Mouse (Mus musculus): ENCODE measurements at regions not wholly inside any gene's neighbourhood (a gene's known extent, or its start where the extent isn't known, plus 50 kb on each side); places are given as distances from the start of the nearest gene placed in this dataset.

- H3K4me2 ChIP-seq (ENCODE audit: low read length): no peak overlapping the region
- no peaks in the 10 kb centered on the region for H3K9me3 ChIP-seq (ENCODE audit: control insufficient read depth, low read length)
- H3K4me3 ChIP-seq (ENCODE audit: control insufficient read depth in 1 of 2, insufficient read depth in 1 of 2, low read depth in 1 of 2, low read length in 2 of 2): no peak overlapping the region
- H3K9ac ChIP-seq (ENCODE audit: low read length): no peak overlapping the region
- no peaks in the 10 kb centered on the region for H3K36me3 ChIP-seq (ENCODE audit: control insufficient read depth, insufficient read depth, low read length)
- H3K4me1 ChIP-seq (ENCODE audit: control insufficient read depth in 2 of 2, insufficient read depth in 2 of 2, low read length in 2 of 2): no peaks in the 10 kb centered on the region
- no peaks in the 10 kb centered on the region for H3K27me3 ChIP-seq (ENCODE audit: control insufficient read depth, insufficient read depth, low read length)
- ATAC-seq (ENCODE audit: insufficient number of reproducible peaks, insufficient read depth, low FRiP score, low read depth): no peak
- WGBS: 88% methylated on average over 5 of the region's 5 CpGs
- no peak overlapping the region for H3K27ac ChIP-seq (replicated peaks in 1 of 2; ENCODE audit: control insufficient read depth in 1 of 2, insufficient read depth in 1 of 2, low read depth in 2 of 2, low read length in 2 of 2)
Measured at GRCm38 (mm10) chr14:76753734-76754133, 197.0 kb upstream of the Serp2 start.

- H3K27ac ChIP-seq (replicated peaks in 1 of 2; ENCODE audit: control insufficient read depth in 1 of 2, insufficient read depth in 1 of 2, low read depth in 2 of 2, low read length in 2 of 2): no peak overlapping the region
- H3K4me3 ChIP-seq (ENCODE audit: control insufficient read depth in 1 of 2, insufficient read depth in 1 of 2, low read depth in 1 of 2, low read length in 2 of 2): no peak overlapping the region
- no peak for ATAC-seq (ENCODE audit: insufficient number of reproducible peaks, insufficient read depth, low FRiP score, low read depth)
- H3K4me1 ChIP-seq (ENCODE audit: control insufficient read depth in 2 of 2, insufficient read depth in 2 of 2, low read length in 2 of 2): no peaks in the 10 kb centered on the region
- no peaks in the 10 kb centered on the region for H3K9me3 ChIP-seq (ENCODE audit: control insufficient read depth, low read length)
- H3K36me3 ChIP-seq (ENCODE audit: control insufficient read depth, insufficient read depth, low read length): no peaks in the 10 kb centered on the region
- H3K27me3 ChIP-seq (ENCODE audit: control insufficient read depth, insufficient read depth, low read length): no peaks in the 10 kb centered on the region
- H3K4me2 ChIP-seq (ENCODE audit: low read length): no peak overlapping the region
- no peak overlapping the region for H3K9ac ChIP-seq (ENCODE audit: low read length)
- WGBS: 93% methylated on average over 7 of the region's 7 CpGs
Measured at GRCm38 (mm10) chr14:76749178-76749577, 192.5 kb upstream of the Serp2 start.

- Histone ChIP-seq H3K4me2 (ENCODE audit: low read length) (no peak overlapping the region), H3K36me3 (ENCODE audit: control insufficient read depth, insufficient read depth, low read length) (no peaks in the 10 kb centered on the region), H3K27ac (replicated peaks in 1 of 2; ENCODE audit: control insufficient read depth in 1 of 2, insufficient read depth in 1 of 2, low read depth in 2 of 2, low read length in 2 of 2) (no peak overlapping the region), H3K27me3 (ENCODE audit: control insufficient read depth, insufficient read depth, low read length) (no peaks in the 10 kb centered on the region), H3K9ac (ENCODE audit: low read length) (no peak overlapping the region), H3K9me3 (ENCODE audit: control insufficient read depth, low read length) (no peaks in the 10 kb centered on the region), H3K4me3 (ENCODE audit: control insufficient read depth in 1 of 2, insufficient read depth in 1 of 2, low read depth in 1 of 2, low read length in 2 of 2) (no peak overlapping the region), H3K4me1 (ENCODE audit: control insufficient read depth in 2 of 2, insufficient read depth in 2 of 2, low read length in 2 of 2) (no peaks in the 10 kb centered on the region)
- WGBS: 87% methylated on average over 2 of the region's 2 CpGs
- no peak for ATAC-seq (ENCODE audit: insufficient number of reproducible peaks, insufficient read depth, low FRiP score, low read depth)
Measured at GRCm38 (mm10) chr14:76748711-76749110, 192.0 kb upstream of the Serp2 start.

- Histone ChIP-seq H3K36me3 (ENCODE audit: control insufficient read depth, insufficient read depth, low read length) (no peaks in the 10 kb centered on the region), H3K27me3 (ENCODE audit: control insufficient read depth, insufficient read depth, low read length) (no peaks in the 10 kb centered on the region), H3K27ac (replicated peaks in 1 of 2; ENCODE audit: control insufficient read depth in 1 of 2, insufficient read depth in 1 of 2, low read depth in 2 of 2, low read length in 2 of 2) (no peak overlapping the region), H3K4me2 (ENCODE audit: low read length) (no peak overlapping the region), H3K4me1 (ENCODE audit: control insufficient read depth in 2 of 2, insufficient read depth in 2 of 2, low read length in 2 of 2) (no peaks in the 10 kb centered on the region), H3K4me3 (ENCODE audit: control insufficient read depth in 1 of 2, insufficient read depth in 1 of 2, low read depth in 1 of 2, low read length in 2 of 2) (no peak overlapping the region), H3K9me3 (ENCODE audit: control insufficient read depth, low read length) (no peaks in the 10 kb centered on the region), H3K9ac (ENCODE audit: low read length) (no peak overlapping the region)
- no peak for ATAC-seq (ENCODE audit: insufficient number of reproducible peaks, insufficient read depth, low FRiP score, low read depth)
- 87% methylated on average over 5 of the region's 5 CpGs for WGBS
Measured at GRCm38 (mm10) chr14:76747814-76748213, 191.1 kb upstream of the Serp2 start.

- Histone ChIP-seq H3K27ac (replicated peaks in 1 of 2; ENCODE audit: control insufficient read depth in 1 of 2, insufficient read depth in 1 of 2, low read depth in 2 of 2, low read length in 2 of 2) (no peak overlapping the region), H3K4me1 (ENCODE audit: control insufficient read depth in 2 of 2, insufficient read depth in 2 of 2, low read length in 2 of 2) (no peaks in the 10 kb centered on the region), H3K4me3 (ENCODE audit: control insufficient read depth in 1 of 2, insufficient read depth in 1 of 2, low read depth in 1 of 2, low read length in 2 of 2) (no peak overlapping the region), H3K36me3 (ENCODE audit: control insufficient read depth, insufficient read depth, low read length) (no peaks in the 10 kb centered on the region), H3K9ac (ENCODE audit: low read length) (no peak overlapping the region), H3K27me3 (ENCODE audit: control insufficient read depth, insufficient read depth, low read length) (no peaks in the 10 kb centered on the region), H3K4me2 (ENCODE audit: low read length) (no peak overlapping the region), H3K9me3 (ENCODE audit: control insufficient read depth, low read length) (no peaks in the 10 kb centered on the region)
- 78% methylated on average over 10 of the region's 10 CpGs for WGBS
- ATAC-seq (ENCODE audit: insufficient number of reproducible peaks, insufficient read depth, low FRiP score, low read depth): no peak
Measured at GRCm38 (mm10) chr14:76746282-76746681, 189.6 kb upstream of the Serp2 start.

GRCm38 (mm10) chr14:76744674-76745433, 188.2 kb upstream of the Serp2 start:
- Histone ChIP-seq H3K36me3 (ENCODE audit: control insufficient read depth, insufficient read depth, low read length) (no peaks in the 10 kb centered on the region), H3K4me2 (ENCODE audit: low read length) (no peak overlapping the region), H3K27me3 (ENCODE audit: control insufficient read depth, insufficient read depth, low read length) (no peaks in the 10 kb centered on the region), H3K4me1 (ENCODE audit: control insufficient read depth in 2 of 2, insufficient read depth in 2 of 2, low read length in 2 of 2) (peaks cover 0 to 2% of the 10 kb centered on the region in 2 experiments; a peak in 2 of 4 replicates), H3K4me3 (ENCODE audit: control insufficient read depth in 1 of 2, insufficient read depth in 1 of 2, low read depth in 1 of 2, low read length in 2 of 2) (no peak overlapping the region), H3K9me3 (ENCODE audit: control insufficient read depth, low read length) (no peaks in the 10 kb centered on the region), H3K27ac (replicated peaks in 1 of 2; ENCODE audit: control insufficient read depth in 1 of 2, insufficient read depth in 1 of 2, low read depth in 2 of 2, low read length in 2 of 2) (no peak overlapping the region), H3K9ac (ENCODE audit: low read length) (no peak overlapping the region)
- ATAC-seq (ENCODE audit: insufficient number of reproducible peaks, insufficient read depth, low FRiP score, low read depth): no peak
- 72% methylated on average over 23 of the region's 23 CpGs for WGBS

- no peak for ATAC-seq (ENCODE audit: insufficient number of reproducible peaks, insufficient read depth, low FRiP score, low read depth)
- Histone ChIP-seq H3K36me3 (ENCODE audit: control insufficient read depth, insufficient read depth, low read length) (no peaks in the 10 kb centered on the region), H3K4me2 (ENCODE audit: low read length) (no peak overlapping the region), H3K27ac (replicated peaks in 1 of 2; ENCODE audit: control insufficient read depth in 1 of 2, insufficient read depth in 1 of 2, low read depth in 2 of 2, low read length in 2 of 2) (no peak overlapping the region), H3K9ac (ENCODE audit: low read length) (no peak overlapping the region), H3K4me1 (ENCODE audit: control insufficient read depth in 2 of 2, insufficient read depth in 2 of 2, low read length in 2 of 2) (peaks cover 4% of the 10 kb centered on the region in 2 experiments), H3K4me3 (ENCODE audit: control insufficient read depth in 1 of 2, insufficient read depth in 1 of 2, low read depth in 1 of 2, low read length in 2 of 2) (no peak overlapping the region), H3K9me3 (ENCODE audit: control insufficient read depth, low read length) (no peaks in the 10 kb centered on the region), H3K27me3 (ENCODE audit: control insufficient read depth, insufficient read depth, low read length) (no peaks in the 10 kb centered on the region)
- WGBS: 66% methylated on average over 5 of the region's 5 CpGs
Measured at GRCm38 (mm10) chr14:76742297-76742696, 185.6 kb upstream of the Serp2 start.
